Mouse (Mus musculus): ENCODE measurements around the gene Stxbp3. TPM values are rescaled to one million over a fixed set of nuclear protein-coding genes. Genes with fewer than 3 reads are reported as not detected.

Stxbp3 gene
- total and polyA plus RNA-seq, 2 experiments from 2014 or later, result 7.6 to 13.4 TPM

DNA sequence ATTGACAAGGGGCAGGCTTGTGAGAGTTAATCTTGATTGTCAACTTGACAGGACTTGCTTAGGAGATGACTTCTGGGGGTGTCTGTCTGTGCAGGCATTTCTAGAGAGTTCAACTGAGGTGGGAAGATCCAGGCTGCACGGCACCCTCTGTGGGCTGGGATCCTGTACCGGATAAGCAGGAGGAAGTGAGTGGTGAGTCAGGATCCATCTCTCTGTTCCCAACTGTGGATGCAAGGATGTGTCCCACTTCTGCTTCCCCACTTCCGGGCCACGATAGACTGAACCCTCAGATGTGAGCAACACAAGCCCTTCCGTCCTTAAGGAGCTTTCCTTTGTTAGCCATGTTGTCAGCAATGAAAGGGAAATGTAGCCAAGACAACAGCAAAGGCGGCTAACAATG is 53.8 kb downstream of the Stxbp3 start:
- WGBS, result 62% methylated on average over 6 of the region's 6 CpGs
- Histone ChIP-seq H3K4me2 (ENCODE audit: low read depth, low read length) (no peak overlapping the region), H3K9me3 (ENCODE audit: low read length) (no peaks in the 10 kb centered on the region), H3K27ac (no peak overlapping the region), H3K9ac (replicated peaks; ENCODE audit: low read length) (no peak overlapping the region), H3K36me3 (ENCODE audit: insufficient read depth, low read length) (no peaks in the 10 kb centered on the region), H3K4me1 (ENCODE audit: insufficient read depth, low read length) (no peaks in the 10 kb centered on the region), H3K4me3 (ENCODE audit: low read length) (no peak overlapping the region), H3K27me3 (ENCODE audit: insufficient read depth, low read length) (no peaks in the 10 kb centered on the region)
- ATAC-seq (no peak), DNase-seq (ENCODE audit: low spot score) (no peak)
- TF ChIP-seq CTCF (IDR thresholded peaks at IDR 0.05; ENCODE audit: low read depth), result no peak

DNA sequence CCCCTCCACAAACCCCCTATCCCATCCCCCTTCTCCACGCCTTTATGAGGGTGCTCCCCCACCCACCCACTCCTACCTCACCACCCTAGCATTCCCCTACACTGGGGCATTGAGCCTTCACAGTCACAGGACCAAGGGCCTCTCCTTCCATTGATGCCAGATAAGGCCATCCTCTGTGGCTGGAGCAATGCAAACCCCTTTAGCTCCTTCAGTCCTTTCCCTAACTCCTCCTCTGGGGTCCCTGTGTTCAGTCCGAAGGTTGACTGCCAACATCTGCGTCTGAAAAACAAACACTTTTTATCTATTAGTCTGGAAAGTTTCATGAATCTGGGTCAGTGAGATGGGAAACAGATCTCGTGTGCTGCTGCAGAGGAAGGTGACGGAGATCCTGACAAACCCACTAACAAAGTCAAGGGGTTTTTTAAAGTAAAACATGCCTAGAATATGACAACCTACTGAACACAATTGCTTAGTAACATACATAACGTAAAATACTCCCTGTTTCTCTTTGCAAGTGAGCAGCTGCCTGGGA is 57.9 kb downstream of the Stxbp3 start:
- Histone ChIP-seq H3K36me3 (ENCODE audit: insufficient read depth, low read length) (no peaks in the 10 kb centered on the region), H3K9me3 (ENCODE audit: low read length) (no peaks in the 10 kb centered on the region), H3K4me1 (ENCODE audit: insufficient read depth, low read length) (no peaks in the 10 kb centered on the region), H3K27ac (no peak overlapping the region), H3K4me3 (ENCODE audit: low read length) (no peak overlapping the region), H3K27me3 (ENCODE audit: insufficient read depth, low read length) (no peaks in the 10 kb centered on the region), H3K9ac (replicated peaks; ENCODE audit: low read length) (no peak overlapping the region), H3K4me2 (ENCODE audit: low read depth, low read length) (no peak overlapping the region)
- DNase-seq (ENCODE audit: low spot score) (no peak), ATAC-seq (no peak)
- TF ChIP-seq CTCF (IDR thresholded peaks at IDR 0.05; ENCODE audit: low read depth), result no peak
- 71% methylated on average over 6 of the region's 6 CpGs for WGBS

DNA sequence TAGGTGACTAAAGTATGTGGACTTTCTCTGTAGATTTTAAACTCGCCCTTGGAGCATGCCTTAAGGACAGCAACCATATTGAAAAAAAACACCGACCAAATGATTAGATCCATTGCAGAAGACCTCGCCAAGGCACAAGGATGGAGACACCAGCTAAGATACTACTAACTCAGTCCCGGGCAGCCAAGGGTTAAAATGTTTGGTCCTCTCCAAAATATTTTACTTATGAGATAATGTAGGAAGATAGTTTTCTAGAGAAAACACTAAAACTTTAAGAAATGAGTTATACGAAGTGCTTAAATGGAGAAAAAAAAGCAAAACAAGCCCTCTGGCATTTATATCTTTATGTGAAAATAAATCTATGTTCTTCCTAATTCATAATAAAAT is 58.4 kb downstream of the Stxbp3 start:
- Histone ChIP-seq H3K9ac (replicated peaks; ENCODE audit: low read length) (no peak overlapping the region), H3K36me3 (ENCODE audit: insufficient read depth, low read length) (no peaks in the 10 kb centered on the region), H3K27me3 (ENCODE audit: insufficient read depth, low read length) (no peaks in the 10 kb centered on the region), H3K27ac (no peak overlapping the region), H3K9me3 (ENCODE audit: low read length) (no peaks in the 10 kb centered on the region), H3K4me1 (ENCODE audit: insufficient read depth, low read length) (no peaks in the 10 kb centered on the region), H3K4me2 (ENCODE audit: low read depth, low read length) (no peak overlapping the region), H3K4me3 (ENCODE audit: low read length) (no peak overlapping the region)
- WGBS, result 65% methylated on average over 5 of the region's 5 CpGs
- ATAC-seq (no peak), DNase-seq (ENCODE audit: low spot score) (no peak)
- no peak for TF ChIP-seq CTCF (IDR thresholded peaks at IDR 0.05; ENCODE audit: low read depth)

DNA sequence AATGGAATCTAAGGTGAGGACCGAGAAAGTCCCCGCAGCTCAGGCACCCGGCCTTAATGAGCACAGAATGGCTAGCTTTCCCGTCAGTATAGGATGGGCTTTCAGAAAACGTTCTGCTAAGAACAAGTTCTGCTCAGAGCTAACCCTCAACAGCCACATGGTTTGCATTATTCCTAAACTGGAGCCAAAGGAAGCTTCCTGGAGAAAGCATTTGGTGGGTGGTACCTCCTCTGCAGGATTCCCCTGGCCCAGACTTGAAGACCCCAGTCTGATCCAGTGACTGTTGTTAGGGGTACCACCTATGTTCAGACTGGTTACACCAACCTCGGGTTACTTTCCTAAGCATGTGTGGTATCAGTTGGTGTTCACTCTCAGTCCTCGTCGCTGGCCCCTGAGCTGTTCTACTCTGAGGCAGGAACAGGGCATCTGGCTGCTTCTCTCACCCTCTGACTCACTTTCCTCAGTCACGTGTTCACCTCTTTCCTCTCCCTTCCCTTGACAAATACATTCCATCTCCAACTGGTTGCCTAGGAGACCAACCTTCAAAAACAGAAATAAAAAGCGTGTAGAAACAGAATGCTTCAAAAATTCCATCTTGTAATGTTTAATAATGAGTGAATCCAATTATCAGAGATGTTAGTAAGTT is 59.0 kb downstream of the Stxbp3 start:
- 55% methylated on average over 10 of the region's 10 CpGs for WGBS
- DNase-seq (ENCODE audit: low spot score), result no peak

DNA sequence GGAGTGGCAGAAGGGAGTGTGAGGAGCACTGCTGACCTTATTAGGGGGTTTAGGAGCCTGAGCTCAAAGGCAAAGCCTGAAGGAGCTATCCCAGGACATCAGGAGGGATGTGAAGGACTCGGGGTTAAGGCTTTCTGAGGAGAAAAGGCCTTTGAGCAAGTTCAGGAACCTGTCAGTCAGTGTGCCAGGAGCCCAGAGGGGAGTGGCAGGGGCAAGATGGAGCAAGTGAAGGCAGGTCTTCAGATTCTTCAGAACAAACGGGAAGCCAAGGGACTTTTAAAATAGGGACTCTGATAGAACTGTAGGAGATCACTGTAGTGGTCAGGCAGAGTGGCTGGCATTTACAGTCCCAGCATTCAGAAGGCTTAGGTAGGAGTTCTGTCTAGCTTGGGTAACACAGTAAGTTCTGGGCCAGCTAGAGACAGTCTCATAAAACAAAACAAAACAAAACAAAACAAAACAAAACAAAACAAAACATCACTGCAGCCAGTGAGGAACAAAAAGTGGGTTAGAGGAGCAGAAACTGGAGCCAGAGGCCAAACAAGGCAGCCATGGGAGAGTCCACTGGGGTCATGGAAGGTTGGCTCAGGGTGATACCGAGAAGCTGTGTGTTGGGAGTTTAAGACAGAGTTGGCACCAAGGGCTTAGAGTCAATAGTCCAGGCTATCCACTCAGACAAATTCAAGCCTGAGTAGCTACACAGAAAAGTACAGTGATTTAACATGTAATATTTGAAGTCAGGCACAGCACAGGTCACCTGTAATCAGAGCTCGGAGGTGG is 61.4 kb downstream of the Stxbp3 start:
- H3K4me1 ChIP-seq (ENCODE audit: insufficient read depth, low read length), result no peaks in the 10 kb centered on the region
- WGBS, result 73% methylated on average over 4 of the region's 4 CpGs
- H3K27ac ChIP-seq, result no peak overlapping the region
- no peak overlapping the region for H3K4me3 ChIP-seq (ENCODE audit: low read length)
- no peak for ATAC-seq
- no peak overlapping the region for H3K9ac ChIP-seq (replicated peaks; ENCODE audit: low read length)
- H3K27me3 ChIP-seq (ENCODE audit: insufficient read depth, low read length), result no peaks in the 10 kb centered on the region
- TF ChIP-seq CTCF (IDR thresholded peaks at IDR 0.05; ENCODE audit: low read depth), result no peak
- no peak overlapping the region for H3K4me2 ChIP-seq (ENCODE audit: low read depth, low read length)
- DNase-seq (ENCODE audit: low spot score), result no peak
- no peaks in the 10 kb centered on the region for H3K9me3 ChIP-seq (ENCODE audit: low read length)
- H3K36me3 ChIP-seq (ENCODE audit: insufficient read depth, low read length), result no peaks in the 10 kb centered on the region

More for the DNA sequence above, 59.0 kb downstream of the Stxbp3 start:
- Histone ChIP-seq H3K27ac (no peak overlapping the region), H3K36me3 (ENCODE audit: insufficient read depth, low read length) (no peaks in the 10 kb centered on the region), H3K4me2 (ENCODE audit: low read depth, low read length) (no peak overlapping the region), H3K9ac (replicated peaks; ENCODE audit: low read length) (no peak overlapping the region), H3K4me3 (ENCODE audit: low read length) (no peak overlapping the region), H3K4me1 (ENCODE audit: insufficient read depth, low read length) (no peaks in the 10 kb centered on the region), H3K27me3 (ENCODE audit: insufficient read depth, low read length) (no peaks in the 10 kb centered on the region), H3K9me3 (ENCODE audit: low read length) (no peaks in the 10 kb centered on the region)
- ATAC-seq, result peak; percentile 49; the same call in 1 of the 2 replicates
- no peak for TF ChIP-seq CTCF (IDR thresholded peaks at IDR 0.05; ENCODE audit: low read depth)

DNA sequence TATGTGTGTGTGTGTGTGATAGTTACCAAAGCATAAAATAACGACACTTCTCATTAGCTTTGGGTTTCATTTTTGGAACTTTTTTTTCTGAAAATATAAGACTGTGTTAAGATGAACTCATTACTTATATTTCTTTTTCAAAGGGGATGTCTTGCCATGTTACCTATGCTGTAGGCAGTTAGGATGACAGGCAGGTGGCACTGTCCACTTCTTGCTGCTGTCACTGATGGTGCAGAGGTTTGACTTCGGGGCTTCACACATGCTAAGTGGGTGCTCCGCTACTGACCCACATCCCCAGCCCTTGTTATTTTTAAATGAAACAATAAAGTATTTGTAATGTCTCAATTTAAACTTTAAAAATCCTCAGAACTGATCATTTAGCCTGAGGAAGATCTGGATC is 67.5 kb downstream of the Stxbp3 start:
- Histone ChIP-seq H3K27me3 (ENCODE audit: insufficient read depth, low read length) (no peaks in the 10 kb centered on the region), H3K9me3 (ENCODE audit: low read length) (no peaks in the 10 kb centered on the region)

More for the DNA sequence above, 67.5 kb downstream of the Stxbp3 start:
- H3K4me3 ChIP-seq (ENCODE audit: low read length), result no peak overlapping the region
- no peak overlapping the region for H3K27ac ChIP-seq
- H3K4me1 ChIP-seq (ENCODE audit: insufficient read depth, low read length), result peaks cover 3% of the 10 kb centered on the region; the same call in 1 of the 2 replicates
- H3K36me3 ChIP-seq (ENCODE audit: insufficient read depth, low read length), result no peaks in the 10 kb centered on the region
- no peak overlapping the region for H3K4me2 ChIP-seq (ENCODE audit: low read depth, low read length)
- H3K9ac ChIP-seq (replicated peaks; ENCODE audit: low read length), result no peak overlapping the region
- ATAC-seq (no peak), DNase-seq (ENCODE audit: low spot score) (no peak)
- TF ChIP-seq CTCF (IDR thresholded peaks at IDR 0.05; ENCODE audit: low read depth), result peak; percentile 51
- WGBS, result 81% methylated on average over 3 of the region's 3 CpGs

All from hindbrain, postnatal 0 days (tissue).